Mouse (Mus musculus) midbrain, embryonic 16.5 days (tissue): Measurements from ENCODE around the gene Usp3. TPM values are rescaled to one million over a fixed set of nuclear protein-coding genes. Genes with fewer than 3 reads are reported as not detected.

ENCODE experiments used
- ATAC-seq: fragments of 200-750 bp; cut with Nextera tagmentation; 2 replicates; pipeline ENCODE4 v1.8.0; 2017; ENCODE audit warnings: moderate TSS enrichment
- H3K27ac ChIP-seq: fragments of 300-500 bp; sonication (generic); 2 replicates; pipeline ENCODE4 v1.5.1; 2014; ENCODE audit warnings: mild to moderate bottlenecking, low read length, mixed read lengths
- H3K27me3 ChIP-seq: fragments of 300-500 bp; sonication (generic); 2 replicates; pipeline ENCODE4 v1.6.1; 2014; ENCODE audit warnings: low read depth, low read length, mixed read lengths; ENCODE audit not compliant: control insufficient read depth, insufficient read depth
- H3K36me3 ChIP-seq: fragments of 300-500 bp; sonication (generic); 2 replicates; pipeline ENCODE4 v1.6.1; 2014; ENCODE audit warnings: mild to moderate bottlenecking, low read length, moderate library complexity, mixed read lengths; ENCODE audit not compliant: control insufficient read depth, insufficient read depth
- H3K4me1 ChIP-seq: fragments of 300-500 bp; sonication (generic); 2 replicates; pipeline ENCODE4 v1.6.1; 2014; ENCODE audit warnings: mild to moderate bottlenecking, low read length, mixed read lengths; ENCODE audit not compliant: control insufficient read depth, insufficient read depth
- H3K4me2 ChIP-seq: fragments of 300-500 bp; sonication (generic); 2 replicates; pipeline ENCODE4 v1.6.1; 2014; ENCODE audit warnings: mild to moderate bottlenecking, low read length, mixed read lengths
- H3K4me3 ChIP-seq: fragments of 300-500 bp; sonication (generic); 2 replicates; pipeline ENCODE4 v1.5.1; 2014; ENCODE audit warnings: low read depth, mild to moderate bottlenecking, low read length, moderate library complexity, mixed read lengths
- H3K9ac ChIP-seq: fragments of 300-500 bp; sonication (generic); 2 replicates; pipeline ENCODE4 v1.6.1; 2014; ENCODE audit warnings: low read depth, low read length, mixed read lengths
- H3K9me3 ChIP-seq: fragments of 300-500 bp; sonication (generic); replicated peaks from 2 replicates; pipeline ENCODE4 v1.6.1; 2014; ENCODE audit warnings: mild to moderate bottlenecking, low read length, mixed read lengths; ENCODE audit not compliant: control insufficient read depth, poor library complexity, severe bottlenecking
- WGBS: fragments of 180-500 bp; shearing (Covaris S2); extraction: QIAGEN DNeasy Blood & Tissue Kit; methylation state at CpG from one replicate; pipeline ENCODE4 v1.1.7; 2014; 5-methylcytosine and 5-hydroxymethylcytosine counted together
- polyA plus RNA-seq: library from polyadenylated mRNA; unstranded; fragments of >200 nt; fragmentation: Nextera tagmentation; extraction: Ambion mirVana; gene quantifications from 2 replicates; pipeline ENCODE4 v1.2.1, GENCODE M21; 2015

Gene Usp3
- polyA plus RNA-seq, 1 experiment from 2014 or later, result 43.5 TPM

- H3K27ac ChIP-seq, result no peak overlapping the region
Measured at GRCm38 (mm10) chr9:66504518-66504917, 88.4 kb downstream of the Usp3 start.

GRCm38 (mm10) chr9:66503879-66504411 lies 89.0 kb downstream of the Usp3 start:
- Histone ChIP-seq H3K4me1 (no peaks in the 10 kb centered on the region), H3K36me3 (peaks cover 39% of the 10 kb centered on the region), H3K9ac (no peak overlapping the region), H3K27me3 (no peaks in the 10 kb centered on the region), H3K9me3 (no peaks in the 10 kb centered on the region), H3K4me2 (no peak overlapping the region), H3K27ac (no peak overlapping the region), H3K4me3 (no peak overlapping the region)
- 80% methylated on average over 4 of the region's 4 CpGs for WGBS
- no peak for ATAC-seq

More at GRCm38 (mm10) chr9:66504518-66504917, 88.4 kb downstream of the Usp3 start:
- Histone ChIP-seq H3K4me3 (no peak overlapping the region), H3K4me1 (no peaks in the 10 kb centered on the region), H3K27me3 (no peaks in the 10 kb centered on the region), H3K4me2 (no peak overlapping the region), H3K36me3 (peaks cover 42% of the 10 kb centered on the region), H3K9ac (no peak overlapping the region), H3K9me3 (no peaks in the 10 kb centered on the region)
- 89% methylated on average over 13 of the region's 13 CpGs for WGBS
- no peak for ATAC-seq

GRCm38 (mm10) chr9:66501248-66501647 lies 91.7 kb downstream of the Usp3 start:
- Histone ChIP-seq H3K36me3 (peaks cover 34% of the 10 kb centered on the region), H3K27ac (no peak overlapping the region), H3K9ac (no peak overlapping the region), H3K4me3 (no peak overlapping the region), H3K27me3 (no peaks in the 10 kb centered on the region), H3K9me3 (no peaks in the 10 kb centered on the region), H3K4me1 (no peaks in the 10 kb centered on the region), H3K4me2 (no peak overlapping the region)
- WGBS, result 88% methylated on average over 2 of the region's 2 CpGs
- no peak for ATAC-seq

GRCm38 (mm10) chr9:66493992-66494391 lies 99.0 kb downstream of the Usp3 start:
- Histone ChIP-seq H3K36me3 (peaks cover 45% of the 10 kb centered on the region), H3K9me3 (no peaks in the 10 kb centered on the region), H3K27me3 (no peaks in the 10 kb centered on the region), H3K9ac (no peak overlapping the region), H3K4me3 (no peak overlapping the region), H3K27ac (no peak overlapping the region), H3K4me1 (no peaks in the 10 kb centered on the region), H3K4me2 (no peak overlapping the region)
- no peak for ATAC-seq

- ATAC-seq, result no peak
Measured at GRCm38 (mm10) chr9:66492361-66492760, 100.6 kb downstream of the Usp3 start.

GRCm38 (mm10) chr9:66488786-66489185 lies 104.2 kb downstream of the Usp3 start:
- Histone ChIP-seq H3K9me3 (no peaks in the 10 kb centered on the region), H3K9ac (no peak overlapping the region), H3K4me3 (no peak overlapping the region), H3K4me1 (no peaks in the 10 kb centered on the region), H3K27me3 (no peaks in the 10 kb centered on the region), H3K27ac (no peak overlapping the region), H3K4me2 (no peak overlapping the region), H3K36me3 (peaks cover 59% of the 10 kb centered on the region)
- no peak for ATAC-seq

More at GRCm38 (mm10) chr9:66492361-66492760, 100.6 kb downstream of the Usp3 start:
- H3K9me3 ChIP-seq, result no peaks in the 10 kb centered on the region
- 95% methylated on average over 1 of the region's 1 CpGs for WGBS
- H3K36me3 ChIP-seq, result peaks cover 49% of the 10 kb centered on the region
- no peaks in the 10 kb centered on the region for H3K27me3 ChIP-seq
- no peak overlapping the region for H3K27ac ChIP-seq
- H3K4me2 ChIP-seq, result no peak overlapping the region
- H3K4me3 ChIP-seq, result no peak overlapping the region
- H3K4me1 ChIP-seq, result no peaks in the 10 kb centered on the region
- H3K9ac ChIP-seq, result no peak overlapping the region

- no peak overlapping the region for H3K4me3 ChIP-seq
- H3K27me3 ChIP-seq, result no peaks in the 10 kb centered on the region
- WGBS, result 95% methylated on average over 3 of the region's 3 CpGs
- no peaks in the 10 kb centered on the region for H3K4me1 ChIP-seq
- H3K4me2 ChIP-seq, result no peak overlapping the region
- H3K9ac ChIP-seq, result no peak overlapping the region
- H3K27ac ChIP-seq, result no peak overlapping the region
- H3K9me3 ChIP-seq, result no peaks in the 10 kb centered on the region
- H3K36me3 ChIP-seq, result peaks cover 49% of the 10 kb centered on the region
- no peak for ATAC-seq
Measured at GRCm38 (mm10) chr9:66483429-66483828, 109.5 kb downstream of the Usp3 start.

- Histone ChIP-seq H3K4me2 (no peak overlapping the region), H3K4me1 (no peaks in the 10 kb centered on the region), H3K9me3 (no peaks in the 10 kb centered on the region), H3K9ac (no peak overlapping the region), H3K36me3 (peaks cover 21% of the 10 kb centered on the region), H3K27ac (no peak overlapping the region), H3K4me3 (no peak overlapping the region), H3K27me3 (no peaks in the 10 kb centered on the region)
- ATAC-seq, result no peak
- 82% methylated on average over 2 of the region's 2 CpGs for WGBS
Measured at GRCm38 (mm10) chr9:66477785-66478184, 115.2 kb downstream of the Usp3 start.

GRCm38 (mm10) chr9:66465087-66465486 lies 127.9 kb downstream of the Usp3 start:
- H3K27me3 ChIP-seq, result no peaks in the 10 kb centered on the region
- no peaks in the 10 kb centered on the region for H3K4me1 ChIP-seq
- H3K27ac ChIP-seq, result no peak overlapping the region
- 60% methylated on average over 4 of the region's 4 CpGs for WGBS
- no peak overlapping the region for H3K9ac ChIP-seq
- H3K36me3 ChIP-seq, result peaks cover 24% of the 10 kb centered on the region
- ATAC-seq, result no peak
- H3K4me3 ChIP-seq, result no peak overlapping the region
- H3K9me3 ChIP-seq, result no peaks in the 10 kb centered on the region
- no peak overlapping the region for H3K4me2 ChIP-seq
